Mouse (Mus musculus) layer of hippocampus, adult 9-10 months (tissue): ENCODE data around the gene Ksr1.

ENCODE experiments used
- DNase-seq: peaks from one replicate; pipeline ENCODE4 v3.0.0; 2022; ENCODE audit warnings: low spot score

Gene Ksr1

GRCm38 (mm10) chr11:79122556-79122955, 23.7 kb downstream of the Ksr1 start:
- no peak for DNase-seq

- no peak for DNase-seq
Measured at GRCm38 (mm10) chr11:79120087-79120486, 26.1 kb downstream of the Ksr1 start.

GRCm38 (mm10) chr11:79118918-79119377, 27.3 kb downstream of the Ksr1 start:
- DNase-seq, result no peak

- no peak for DNase-seq
Measured at GRCm38 (mm10) chr11:79116665-79117064, 29.5 kb downstream of the Ksr1 start.

- DNase-seq, result no peak
Measured at GRCm38 (mm10) chr11:79115659-79116058, 30.5 kb downstream of the Ksr1 start.

GRCm38 (mm10) chr11:79114061-79114460, 32.1 kb downstream of the Ksr1 start:
- DNase-seq, result no peak

- no peak for DNase-seq
Measured at GRCm38 (mm10) chr11:79113397-79113796, 32.8 kb downstream of the Ksr1 start.

- no peak for DNase-seq
Measured at GRCm38 (mm10) chr11:79112559-79113302, 33.5 kb downstream of the Ksr1 start.

- DNase-seq, result no peak
Measured at GRCm38 (mm10) chr11:79111864-79112558, 34.2 kb downstream of the Ksr1 start.

GRCm38 (mm10) chr11:79110446-79110845, 35.8 kb downstream of the Ksr1 start:
- no peak for DNase-seq

GRCm38 (mm10) chr11:79107934-79108333, 38.3 kb downstream of the Ksr1 start:
- DNase-seq, result no peak

- DNase-seq, result no peak
Measured at GRCm38 (mm10) chr11:79104998-79105397, 41.2 kb downstream of the Ksr1 start.

- no peak for DNase-seq
Measured at GRCm38 (mm10) chr11:79104538-79104937, 41.7 kb downstream of the Ksr1 start.

- no peak for DNase-seq
Measured at GRCm38 (mm10) chr11:79104096-79104495, 42.1 kb downstream of the Ksr1 start.

- DNase-seq, result no peak
Measured at GRCm38 (mm10) chr11:79103461-79103869, 42.7 kb downstream of the Ksr1 start.

- DNase-seq, result no peak
Measured at GRCm38 (mm10) chr11:79102280-79102679, 43.9 kb downstream of the Ksr1 start.

GRCm38 (mm10) chr11:79101568-79101967, 44.6 kb downstream of the Ksr1 start:
- DNase-seq, result no peak

GRCm38 (mm10) chr11:79099032-79099431, 47.2 kb downstream of the Ksr1 start:
- no peak for DNase-seq

- DNase-seq, result no peak
Measured at GRCm38 (mm10) chr11:79097736-79098135, 48.5 kb downstream of the Ksr1 start.

- DNase-seq, result no peak
Measured at GRCm38 (mm10) chr11:79096673-79097072, 49.5 kb downstream of the Ksr1 start.

- no peak for DNase-seq
Measured at GRCm38 (mm10) chr11:79095713-79096112, 50.5 kb downstream of the Ksr1 start.

- no peak for DNase-seq
Measured at GRCm38 (mm10) chr11:79094727-79095126, 51.5 kb downstream of the Ksr1 start.

GRCm38 (mm10) chr11:79093986-79094695, 52.1 kb downstream of the Ksr1 start:
- DNase-seq, result no peak
